Mouse (Mus musculus) megakaryocyte, embryonic 14.5 days (primary cell): Measurements from ENCODE around the gene Unc45b. TPM values are rescaled to one million over a fixed set of nuclear protein-coding genes. Genes with fewer than 3 reads are reported as not detected.

ENCODE experiments used
- H3K27me3 ChIP-seq: replicated peaks from 2 replicates; pipeline ENCODE3; 2012; ENCODE audit warnings: inconsistent platforms
- H3K36me3 ChIP-seq: replicated peaks from 2 replicates; pipeline ENCODE3; 2012; ENCODE audit warnings: low read length, inconsistent platforms, mixed read lengths
- H3K4me1 ChIP-seq: 2 replicates; pipeline ENCODE4 v1.6.1; 2012; ENCODE audit warnings: inconsistent platforms
- H3K4me3 ChIP-seq: replicated peaks from 2 replicates; pipeline ENCODE3; 2012; ENCODE audit warnings: moderate library complexity, mild to moderate bottlenecking, inconsistent platforms
- H3K9me3 ChIP-seq: 2 replicates; pipeline ENCODE4 v1.6.1; 2012; ENCODE audit warnings: inconsistent platforms
- FLI1 ChIP-seq: IDR thresholded peaks from 2 replicates; pipeline ENCODE4 v1.6.1; 2012; ENCODE audit warnings: low read length, inconsistent platforms, mixed read lengths
- GATA1 ChIP-seq: IDR thresholded peaks from 3 replicates; pipeline ENCODE4 v1.6.1; 2012; ENCODE audit warnings: mixed read lengths, low read length, inconsistent platforms, borderline replicate concordance
- polyA plus RNA-seq: library from polyadenylated mRNA; stranded (reverse); fragments of >175 nt; gene quantifications from 2 replicates; pipeline ENCODE4 v1.2.3, GENCODE M21; 2012; ENCODE audit warnings: low replicate concordance; ENCODE audit not compliant: insufficient read depth

Unc45b gene
- polyA plus RNA-seq, 1 experiment = not detected

- H3K9me3 ChIP-seq = peaks cover 22% of the 10 kb centered on the region
- peak overlapping the region; percentile 86 for H3K4me3 ChIP-seq
- TF ChIP-seq FLI1 (no peak), GATA1 (no peak)
- peaks cover 80% of the 10 kb centered on the region for H3K27me3 ChIP-seq
- no peaks in the 10 kb centered on the region for H3K36me3 ChIP-seq
- peaks cover 9% of the 10 kb centered on the region for H3K4me1 ChIP-seq
These were observed 22.8 kb downstream of the Unc45b start for GRCm38 (mm10) chr11:82933186-82933585.

- TF ChIP-seq FLI1 = no peak
- TF ChIP-seq GATA1 = no peak
- Histone ChIP-seq H3K36me3 (no peaks in the 10 kb centered on the region), H3K4me3 (no peak overlapping the region), H3K9me3 (peaks cover 8% of the 10 kb centered on the region), H3K27me3 (peaks cover 81% of the 10 kb centered on the region), H3K4me1 (no peaks in the 10 kb centered on the region)
These were observed 33.0 kb downstream of the Unc45b start for GRCm38 (mm10) chr11:82943336-82943735.

GRCm38 (mm10) chr11:82945636-82946035 is 35.3 kb downstream of the Unc45b start:
- no peak for TF ChIP-seq GATA1
- TF ChIP-seq FLI1 = no peak
- H3K4me3 ChIP-seq = no peak overlapping the region
- peaks cover 77% of the 10 kb centered on the region for H3K27me3 ChIP-seq
- H3K4me1 ChIP-seq = no peaks in the 10 kb centered on the region
- no peaks in the 10 kb centered on the region for H3K9me3 ChIP-seq
- H3K36me3 ChIP-seq = no peaks in the 10 kb centered on the region

- Histone ChIP-seq H3K4me1 (peaks cover 17% of the 10 kb centered on the region), H3K27me3 (peaks cover 82% of the 10 kb centered on the region), H3K9me3 (no peaks in the 10 kb centered on the region), H3K4me3 (no peak overlapping the region), H3K36me3 (no peaks in the 10 kb centered on the region)
- TF ChIP-seq GATA1 (no peak), FLI1 (no peak)
These were observed 37.1 kb downstream of the Unc45b start for GRCm38 (mm10) chr11:82947457-82947856.

- no peaks in the 10 kb centered on the region for H3K9me3 ChIP-seq
- H3K36me3 ChIP-seq = no peaks in the 10 kb centered on the region
- H3K4me3 ChIP-seq = no peak overlapping the region
- peaks cover 23% of the 10 kb centered on the region for H3K4me1 ChIP-seq
- no peak for TF ChIP-seq FLI1
- no peak for TF ChIP-seq GATA1
- H3K27me3 ChIP-seq = peaks cover 75% of the 10 kb centered on the region
These were observed 38.7 kb downstream of the Unc45b start for GRCm38 (mm10) chr11:82949036-82949435.

GRCm38 (mm10) chr11:82950736-82951481 is 40.6 kb downstream of the Unc45b start, which contains the start of gene Slfn5:
Gene Slfn5 (plus strand): TSS chr11:82951349.
- no peaks in the 10 kb centered on the region for H3K36me3 ChIP-seq
- TF ChIP-seq GATA1 (no peak), FLI1 (no peak)
- H3K4me3 ChIP-seq = peak within 1 kb of the TSS; percentile 90
- peaks cover 81% of the 10 kb centered on the region for H3K27me3 ChIP-seq
- peaks cover 23% of the 10 kb centered on the region for H3K4me1 ChIP-seq
- H3K9me3 ChIP-seq = no peaks in the 10 kb centered on the region

- Histone ChIP-seq H3K36me3 (no peaks in the 10 kb centered on the region), H3K9me3 (no peaks in the 10 kb centered on the region), H3K27me3 (peaks cover 84% of the 10 kb centered on the region), H3K4me1 (peaks cover 23% of the 10 kb centered on the region), H3K4me3 (peak overlapping the region; percentile 90)
- TF ChIP-seq FLI1 (no peak), GATA1 (no peak)
These were observed 41.7 kb downstream of the Unc45b start for GRCm38 (mm10) chr11:82951865-82952611.

GRCm38 (mm10) chr11:82952612-82953542 is 42.5 kb downstream of the Unc45b start:
- Histone ChIP-seq H3K4me1 (peaks cover 23% of the 10 kb centered on the region), H3K4me3 (peak overlapping the region; percentile 90), H3K36me3 (no peaks in the 10 kb centered on the region), H3K9me3 (0 out of 2 replicates have a peak, but pooled peaks cover 2% of the 10 kb centered on the region), H3K27me3 (peaks cover 77% of the 10 kb centered on the region)
- TF ChIP-seq GATA1 (no peak), FLI1 (no peak)

- Histone ChIP-seq H3K27me3 (peaks cover 67% of the 10 kb centered on the region), H3K4me1 (peaks cover 23% of the 10 kb centered on the region), H3K9me3 (0 out of 2 replicates have a peak, but pooled peaks cover 3% of the 10 kb centered on the region), H3K36me3 (no peaks in the 10 kb centered on the region), H3K4me3 (no peak overlapping the region)
- TF ChIP-seq FLI1 = no peak
- no peak for TF ChIP-seq GATA1
These were observed 44.3 kb downstream of the Unc45b start for GRCm38 (mm10) chr11:82954631-82955030.
